Mouse (Mus musculus): ENCODE results near the gene Csde1. TPM values are rescaled to one million over a fixed set of nuclear protein-coding genes. Genes with fewer than 3 reads are reported as not detected.

The Csde1 gene
- total and polyA plus RNA-seq, 3 experiments: 12.6 to 537 (median 459) TPM

- DNase-seq (ENCODE audit: low spot score) (no peak), ATAC-seq (ENCODE audit: extremely low read depth, insufficient number of reproducible peaks, low FRiP score, poor library complexity, severe bottlenecking) (no peak)
- TF ChIP-seq CTCF (IDR thresholded peaks at IDR 0.05; ENCODE audit: low read depth, low read length) (no peak), GATA1 (IDR thresholded peaks at IDR 0.05; ENCODE audit: borderline replicate concordance, low read length) (no peak), GATA2 (IDR thresholded peaks at IDR 0.05; ENCODE audit: borderline replicate concordance, low read depth, low read length) (no peak)
- no peak overlapping the region for H3K4me3 ChIP-seq (ENCODE audit: low read depth, low read length)
- H3K27me3 ChIP-seq (ENCODE audit: insufficient read depth, low read length): peaks cover 11% of the 10 kb centered on the region
- no peaks in the 10 kb centered on the region for H3K4me1 ChIP-seq (ENCODE audit: insufficient read depth, low read depth, low read length)
- no peaks in the 10 kb centered on the region for H3K36me3 ChIP-seq (replicated peaks)
- no peaks in the 10 kb centered on the region for H3K9me3 ChIP-seq (replicated peaks)
Observed at GRCm38 (mm10) chr3:103075871-103076270, 55.6 kb downstream of the Csde1 start.

GRCm38 (mm10) chr3:103076476-103076875 is 56.2 kb downstream of the Csde1 start:
- no peak for DNase-seq (ENCODE audit: low spot score)
- TF ChIP-seq TAL1 (conservative IDR thresholded peaks at IDR 0.05; ENCODE audit: low read depth, low read length): no peak
- TF ChIP-seq CTCF (IDR thresholded peaks at IDR 0.05; ENCODE audit: low read depth, low read length): no peak
- TF ChIP-seq GATA2 (IDR thresholded peaks at IDR 0.05; ENCODE audit: borderline replicate concordance, low read depth, low read length): no peak
- no peak for TF ChIP-seq GATA1 (IDR thresholded peaks at IDR 0.05; ENCODE audit: borderline replicate concordance, low read length)
- no peak for TF ChIP-seq POLR2AphosphoS5 (IDR thresholded peaks at IDR 0.05; ENCODE audit: insufficient replicate concordance, low read depth, low read length)
- ATAC-seq (ENCODE audit: extremely low read depth, insufficient number of reproducible peaks, low FRiP score, poor library complexity, severe bottlenecking): no peak
- no peak overlapping the region for H3K4me3 ChIP-seq (ENCODE audit: low read depth, low read length)
- H3K27me3 ChIP-seq (ENCODE audit: insufficient read depth, low read length): peaks cover 17% of the 10 kb centered on the region
- no peaks in the 10 kb centered on the region for H3K36me3 ChIP-seq (replicated peaks)
- no peaks in the 10 kb centered on the region for H3K4me1 ChIP-seq (ENCODE audit: insufficient read depth, low read depth, low read length)
- H3K9me3 ChIP-seq (replicated peaks): no peaks in the 10 kb centered on the region

GRCm38 (mm10) chr3:103079301-103079700 is 59.1 kb downstream of the Csde1 start:
- TF ChIP-seq POLR2AphosphoS5 (IDR thresholded peaks at IDR 0.05; ENCODE audit: insufficient replicate concordance, low read depth, low read length): no peak
- TF ChIP-seq GATA2 (IDR thresholded peaks at IDR 0.05; ENCODE audit: borderline replicate concordance, low read depth, low read length): no peak
- no peak for TF ChIP-seq GATA1 (IDR thresholded peaks at IDR 0.05; ENCODE audit: borderline replicate concordance, low read length)
- TF ChIP-seq TAL1 (conservative IDR thresholded peaks at IDR 0.05; ENCODE audit: low read depth, low read length): no peak
- TF ChIP-seq CTCF (IDR thresholded peaks at IDR 0.05; ENCODE audit: low read depth, low read length): no peak
- Histone ChIP-seq H3K9me3 (replicated peaks) (no peaks in the 10 kb centered on the region), H3K36me3 (replicated peaks) (no peaks in the 10 kb centered on the region), H3K27me3 (ENCODE audit: insufficient read depth, low read length) (peaks cover 34% of the 10 kb centered on the region), H3K4me3 (ENCODE audit: low read depth, low read length) (no peak overlapping the region), H3K4me1 (ENCODE audit: insufficient read depth, low read depth, low read length) (no peaks in the 10 kb centered on the region)
- DNase-seq (ENCODE audit: low spot score): no peak
- ATAC-seq (ENCODE audit: extremely low read depth, insufficient number of reproducible peaks, low FRiP score, poor library complexity, severe bottlenecking): no peak

GRCm38 (mm10) chr3:103081051-103081450 is 60.8 kb downstream of the Csde1 start:
- Histone ChIP-seq H3K27me3 (ENCODE audit: insufficient read depth, low read length) (peaks cover 46% of the 10 kb centered on the region), H3K9me3 (replicated peaks) (no peaks in the 10 kb centered on the region), H3K4me3 (ENCODE audit: low read depth, low read length) (no peak overlapping the region), H3K4me1 (ENCODE audit: insufficient read depth, low read depth, low read length) (no peaks in the 10 kb centered on the region), H3K36me3 (replicated peaks) (no peaks in the 10 kb centered on the region)
- DNase-seq (ENCODE audit: low spot score): no peak
- ATAC-seq (ENCODE audit: extremely low read depth, insufficient number of reproducible peaks, low FRiP score, poor library complexity, severe bottlenecking): no peak
- TF ChIP-seq POLR2AphosphoS5 (IDR thresholded peaks at IDR 0.05; ENCODE audit: insufficient replicate concordance, low read depth, low read length) (no peak), GATA2 (IDR thresholded peaks at IDR 0.05; ENCODE audit: borderline replicate concordance, low read depth, low read length) (no peak), TAL1 (conservative IDR thresholded peaks at IDR 0.05; ENCODE audit: low read depth, low read length) (no peak), CTCF (IDR thresholded peaks at IDR 0.05; ENCODE audit: low read depth, low read length) (no peak), GATA1 (IDR thresholded peaks at IDR 0.05; ENCODE audit: borderline replicate concordance, low read length) (no peak)

- Histone ChIP-seq H3K4me1 (ENCODE audit: insufficient read depth, low read depth, low read length) (no peaks in the 10 kb centered on the region), H3K9me3 (replicated peaks) (no peaks in the 10 kb centered on the region), H3K27me3 (ENCODE audit: insufficient read depth, low read length) (peaks cover 48% of the 10 kb centered on the region), H3K36me3 (replicated peaks) (no peaks in the 10 kb centered on the region), H3K4me3 (ENCODE audit: low read depth, low read length) (no peak overlapping the region)
- TF ChIP-seq TAL1 (conservative IDR thresholded peaks at IDR 0.05; ENCODE audit: low read depth, low read length) (no peak), GATA1 (IDR thresholded peaks at IDR 0.05; ENCODE audit: borderline replicate concordance, low read length) (no peak), CTCF (IDR thresholded peaks at IDR 0.05; ENCODE audit: low read depth, low read length) (no peak), POLR2AphosphoS5 (IDR thresholded peaks at IDR 0.05; ENCODE audit: insufficient replicate concordance, low read depth, low read length) (no peak), GATA2 (IDR thresholded peaks at IDR 0.05; ENCODE audit: borderline replicate concordance, low read depth, low read length) (no peak)
- ATAC-seq (ENCODE audit: extremely low read depth, insufficient number of reproducible peaks, low FRiP score, poor library complexity, severe bottlenecking) (no peak), DNase-seq (ENCODE audit: low spot score) (no peak)
Observed at GRCm38 (mm10) chr3:103081861-103082453, 61.7 kb downstream of the Csde1 start.

- ATAC-seq (ENCODE audit: extremely low read depth, insufficient number of reproducible peaks, low FRiP score, poor library complexity, severe bottlenecking) (no peak), DNase-seq (ENCODE audit: low spot score) (no peak)
- TF ChIP-seq POLR2AphosphoS5 (IDR thresholded peaks at IDR 0.05; ENCODE audit: insufficient replicate concordance, low read depth, low read length) (no peak), TAL1 (conservative IDR thresholded peaks at IDR 0.05; ENCODE audit: low read depth, low read length) (no peak)
- H3K4me3 ChIP-seq (ENCODE audit: low read depth, low read length): no peak overlapping the region
- H3K27me3 ChIP-seq (ENCODE audit: insufficient read depth, low read length): peaks cover 48% of the 10 kb centered on the region
- no peaks in the 10 kb centered on the region for H3K9me3 ChIP-seq (replicated peaks)
- H3K4me1 ChIP-seq (ENCODE audit: insufficient read depth, low read depth, low read length): no peaks in the 10 kb centered on the region
- no peaks in the 10 kb centered on the region for H3K36me3 ChIP-seq (replicated peaks)
Observed at GRCm38 (mm10) chr3:103082761-103083160, 62.5 kb downstream of the Csde1 start.

Measured in G1E (cell line).